Mouse (Mus musculus): ENCODE measurements around the gene Gm14151. TPM values are rescaled to one million over a fixed set of nuclear protein-coding genes. Genes with fewer than 3 reads are reported as not detected.

The Gm14151 gene
- total and polyA plus RNA-seq, 2 experiments from 2014 or later, result not detected

DNA sequence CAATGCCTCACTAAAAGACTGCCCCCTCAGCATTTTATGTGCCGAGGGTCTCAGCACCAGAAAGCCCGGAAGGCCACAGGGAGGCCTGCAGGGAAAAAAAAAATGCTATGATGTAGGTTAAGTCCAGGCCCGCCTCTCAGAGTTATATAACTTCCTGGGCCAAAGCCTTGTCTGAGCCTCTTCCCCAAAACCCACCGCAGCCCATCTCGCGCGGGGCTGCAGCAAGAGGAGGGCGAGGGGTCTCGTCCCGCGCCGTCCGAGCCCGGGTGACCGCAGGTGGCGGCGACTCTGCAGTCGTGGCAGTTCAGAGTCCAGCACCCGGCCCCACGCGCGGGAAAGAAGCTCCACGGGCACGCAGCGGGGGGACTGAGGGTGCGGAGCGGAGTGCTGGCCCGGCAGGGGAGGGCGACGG, 53.3 kb downstream of the Gm14151 start:
- Histone ChIP-seq H3K9ac (replicated peaks; ENCODE audit: low read depth, low read length) (peak overlapping the region; percentile 86), H3K4me1 (ENCODE audit: control insufficient read depth, insufficient read depth) (peaks cover 15% of the 10 kb centered on the region), H3K4me2 (ENCODE audit: low read depth, low read length) (peak overlapping the region; percentile 98), H3K9me3 (replicated peaks; ENCODE audit: control insufficient read depth, low read length) (no peaks in the 10 kb centered on the region), H3K27me3 (ENCODE audit: control insufficient read depth, insufficient read depth, low read length) (no peaks in the 10 kb centered on the region), H3K27ac (ENCODE audit: low read depth) (peak overlapping the region; percentile 41; the same call in 1 of the 2 replicates), H3K36me3 (replicated peaks; ENCODE audit: control insufficient read depth, insufficient read depth, low read length) (no peaks in the 10 kb centered on the region), H3K4me3 (ENCODE audit: low read depth, low read length) (peak overlapping the region; percentile 88)
- under 1% methylated on average over 30 of the region's 30 CpGs for WGBS
- ATAC-seq (ENCODE audit: insufficient read depth, low read depth) (peak; percentile 66), DNase-seq (ENCODE audit: low spot score) (no peak)
- TF ChIP-seq CTCF (IDR thresholded peaks at IDR 0.05; ENCODE audit: low read depth) (no peak), EP300 (IDR thresholded peaks at IDR 0.05; ENCODE audit: low read depth) (no peak)

DNA sequence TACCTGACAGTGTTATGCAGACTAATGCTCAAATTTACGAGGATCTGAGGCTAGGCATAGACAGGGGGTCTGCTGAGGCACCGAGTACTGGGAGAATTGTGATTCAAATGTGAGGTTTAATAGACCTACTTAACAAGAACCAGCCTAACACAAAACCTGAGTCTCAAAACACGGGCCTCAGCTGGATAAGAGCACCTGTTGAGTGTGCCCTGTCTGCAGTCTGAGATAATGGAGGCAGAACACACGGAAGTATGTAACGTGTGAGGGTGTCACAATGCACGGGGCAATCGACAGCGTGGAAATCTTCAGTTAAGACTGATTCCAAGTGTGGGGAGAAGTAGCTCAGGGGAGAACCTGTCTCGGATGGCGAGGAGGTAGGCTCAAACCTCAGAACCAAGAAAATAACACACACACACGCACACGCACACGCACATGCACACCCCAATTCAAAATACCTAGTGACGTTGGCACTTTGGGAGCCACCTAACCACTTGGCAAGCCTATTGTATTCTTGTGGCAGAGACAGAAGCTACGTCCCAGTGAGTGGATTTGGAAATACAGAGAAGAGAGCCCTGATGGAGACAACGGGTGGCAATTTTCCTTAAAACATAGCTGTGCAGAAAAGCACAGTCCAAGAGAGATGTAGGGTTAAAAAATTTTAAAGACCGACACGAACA, 54.1 kb downstream of the Gm14151 start:
- WGBS, result 48% methylated on average over 18 of the region's 18 CpGs
- Histone ChIP-seq H3K27ac (ENCODE audit: low read depth) (no peak overlapping the region), H3K36me3 (replicated peaks; ENCODE audit: control insufficient read depth, insufficient read depth, low read length) (no peaks in the 10 kb centered on the region), H3K4me3 (ENCODE audit: low read depth, low read length) (peak overlapping the region; percentile 88), H3K27me3 (ENCODE audit: control insufficient read depth, insufficient read depth, low read length) (no peaks in the 10 kb centered on the region), H3K4me1 (ENCODE audit: control insufficient read depth, insufficient read depth) (peaks cover 15% of the 10 kb centered on the region), H3K9me3 (replicated peaks; ENCODE audit: control insufficient read depth, low read length) (no peaks in the 10 kb centered on the region), H3K9ac (replicated peaks; ENCODE audit: low read depth, low read length) (peak overlapping the region; percentile 86; the same call in 1 of the 2 replicates), H3K4me2 (ENCODE audit: low read depth, low read length) (peak overlapping the region; percentile 98)
- ATAC-seq (ENCODE audit: insufficient read depth, low read depth) (no peak), DNase-seq (ENCODE audit: low spot score) (no peak)
- no peak for TF ChIP-seq EP300 (IDR thresholded peaks at IDR 0.05; ENCODE audit: low read depth)
- TF ChIP-seq CTCF (IDR thresholded peaks at IDR 0.05; ENCODE audit: low read depth), result no peak

DNA sequence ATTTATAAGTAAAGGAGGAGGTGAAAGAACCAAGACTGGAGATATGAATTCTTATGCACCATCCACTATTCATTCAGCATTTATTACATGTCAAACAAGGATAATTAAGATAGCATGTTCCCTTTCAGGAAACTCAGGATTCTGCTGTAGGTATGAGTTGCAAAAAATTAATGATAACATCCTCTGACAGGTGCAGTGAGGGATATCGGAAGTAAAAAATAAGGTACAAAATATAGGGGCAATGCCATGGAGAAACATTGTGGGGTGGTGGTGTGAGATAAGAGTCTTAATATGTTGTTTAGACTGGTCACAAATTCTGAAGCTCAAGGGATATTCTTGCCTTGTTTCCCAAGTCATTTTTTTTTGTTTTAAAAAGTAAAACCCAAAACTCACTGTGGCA, 54.9 kb downstream of the Gm14151 start:
- TF ChIP-seq CTCF (IDR thresholded peaks at IDR 0.05; ENCODE audit: low read depth) (no peak), EP300 (IDR thresholded peaks at IDR 0.05; ENCODE audit: low read depth) (no peak)
- no peaks in the 10 kb centered on the region for H3K9me3 ChIP-seq (replicated peaks; ENCODE audit: control insufficient read depth, low read length)
- DNase-seq (ENCODE audit: low spot score) (no peak), ATAC-seq (ENCODE audit: insufficient read depth, low read depth) (no peak)
- H3K27ac ChIP-seq (ENCODE audit: low read depth), result no peak overlapping the region
- no peak overlapping the region for H3K4me2 ChIP-seq (ENCODE audit: low read depth, low read length)
- 96% methylated on average over 1 of the region's 1 CpGs for WGBS
- H3K36me3 ChIP-seq (replicated peaks; ENCODE audit: control insufficient read depth, insufficient read depth, low read length), result no peaks in the 10 kb centered on the region
- H3K27me3 ChIP-seq (ENCODE audit: control insufficient read depth, insufficient read depth, low read length), result no peaks in the 10 kb centered on the region
- 0 out of 2 replicates have a peak overlapping the region, but pooled peaks have one; percentile 6 for H3K9ac ChIP-seq (replicated peaks; ENCODE audit: low read depth, low read length)
- peaks cover 15% of the 10 kb centered on the region for H3K4me1 ChIP-seq (ENCODE audit: control insufficient read depth, insufficient read depth)
- H3K4me3 ChIP-seq (ENCODE audit: low read depth, low read length), result no peak overlapping the region

Other genes with a start within 250 kb of the Gm14151 start
- 32.6 and 41.4 TPM in 2 replicates for gene Abhd12, start 187.6 kb downstream of the Gm14151 start, total RNA-seq (2014; rRNA removed; ENCODE audit: low replicate concordance)
- gene Abhd12, start 187.6 kb downstream of the Gm14151 start, polyA plus RNA-seq (2015; fragmentation: Nextera tagmentation; extraction: Ambion mirVana), result 31.5 and 34.0 TPM in 2 replicates
- 1.6 and 33.1 TPM in 2 replicates for gene Gins1, start 186.9 kb downstream of the Gm14151 start, total RNA-seq (2014; rRNA removed; ENCODE audit: low replicate concordance)
- 7.8 and 10.0 TPM in 2 replicates for gene Gins1, start 186.9 kb downstream of the Gm14151 start, polyA plus RNA-seq (2015; fragmentation: Nextera tagmentation; extraction: Ambion mirVana)
- 0.27 and 1.7 TPM in 2 replicates for gene Ninl, start 53.0 kb downstream of the Gm14151 start, total RNA-seq (2014; rRNA removed; ENCODE audit: low replicate concordance)
- 1.2 and 1.4 TPM in 2 replicates for gene Ninl, start 53.0 kb downstream of the Gm14151 start, polyA plus RNA-seq (2015; fragmentation: Nextera tagmentation; extraction: Ambion mirVana)
- 7.0 and 9.3 TPM in 2 replicates for gene Nanp, start 53.0 kb downstream of the Gm14151 start, total RNA-seq (2014; rRNA removed; ENCODE audit: low replicate concordance)
- 11.7 and 15.5 TPM in 2 replicates for gene Nanp, start 53.0 kb downstream of the Gm14151 start, polyA plus RNA-seq (2015; fragmentation: Nextera tagmentation; extraction: Ambion mirVana)
- not detected in 2 replicates for gene Gm14147, start 5.9 kb upstream of the Gm14151 start, total RNA-seq (2014; rRNA removed; ENCODE audit: low replicate concordance)
- not detected in 2 replicates for gene Gm14147, start 5.9 kb upstream of the Gm14151 start, polyA plus RNA-seq (2015; fragmentation: Nextera tagmentation; extraction: Ambion mirVana)

All from heart, postnatal 0 days (tissue).